Mouse (Mus musculus) adrenal gland (tissue): ENCODE measurements at regions not wholly inside any gene's neighbourhood (a gene's known extent, or its start where the extent isn't known, plus 50 kb on each side); places are given as distances from the start of the nearest gene placed in this dataset.

Experiments used
- intact Hi-C: fragments of 180-260 bp; cut with DNase I; formaldehyde crosslinking; loops from one replicate; pipeline ENCODE4 v1.15.1; 2025

GRCm38 (mm10) chr5:64494429-64494828 lies 308.8 kb upstream of the Klf3 start:
- intact Hi-C loops: no loop called here

GRCm38 (mm10) chr5:64496853-64497252 lies 306.3 kb upstream of the Klf3 start:
- intact Hi-C loops: no loop called here

DNA sequence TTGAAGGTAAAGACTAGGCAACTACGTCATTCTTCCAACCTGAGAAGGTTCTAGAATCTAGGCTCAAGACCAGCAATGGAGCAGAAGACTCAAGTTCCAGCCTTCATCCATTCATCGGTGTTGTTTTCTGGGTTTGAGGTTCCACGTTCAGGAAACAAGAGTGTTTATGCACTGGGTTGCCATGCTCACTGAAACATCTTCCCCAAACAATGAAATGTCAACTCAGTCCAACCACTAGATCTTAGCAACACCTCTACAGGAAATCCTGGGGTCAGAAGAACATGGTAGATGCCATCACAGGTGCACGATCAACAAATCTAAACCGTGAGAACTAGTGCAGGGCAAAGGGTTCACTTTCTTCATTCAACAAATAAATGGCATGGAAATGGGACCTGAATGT lies 304.8 kb upstream of the Klf3 start:
- intact Hi-C loops: no loop called here

GRCm38 (mm10) chr5:64499131-64499530 lies 304.1 kb upstream of the Klf3 start:
- intact Hi-C loops: no loop called here

DNA sequence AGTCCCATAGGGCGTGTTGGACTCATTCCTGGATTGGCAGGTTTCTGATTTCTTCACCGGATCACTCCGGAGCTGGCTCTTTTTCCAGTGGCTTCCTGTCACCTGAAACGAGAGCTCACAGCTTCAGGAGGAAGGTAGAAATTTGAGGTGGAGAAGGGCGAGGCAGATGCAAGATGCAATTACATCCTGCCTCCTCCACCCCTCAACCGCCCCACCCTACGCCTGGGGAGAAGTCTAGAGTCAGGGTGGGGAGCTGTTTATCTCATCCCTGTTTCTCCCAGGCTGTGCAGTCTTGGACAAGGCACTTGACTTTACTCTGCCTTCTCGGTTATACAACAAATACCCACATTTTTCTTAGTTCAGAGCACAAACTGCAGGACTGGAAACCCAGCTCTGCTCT lies 302.8 kb upstream of the Klf3 start:
- intact Hi-C loops: loop anchor here (5.0 to 10.0 kb wide), 2 partner anchors 108 to 216 kb away; no protein-coding TSS in a partner anchor

GRCm38 (mm10) chr5:64500866-64501265 lies 302.3 kb upstream of the Klf3 start:
- intact Hi-C loops: loop anchor here (5.0 to 10.0 kb wide), 2 partner anchors 109 to 216 kb away; no protein-coding TSS in a partner anchor

DNA sequence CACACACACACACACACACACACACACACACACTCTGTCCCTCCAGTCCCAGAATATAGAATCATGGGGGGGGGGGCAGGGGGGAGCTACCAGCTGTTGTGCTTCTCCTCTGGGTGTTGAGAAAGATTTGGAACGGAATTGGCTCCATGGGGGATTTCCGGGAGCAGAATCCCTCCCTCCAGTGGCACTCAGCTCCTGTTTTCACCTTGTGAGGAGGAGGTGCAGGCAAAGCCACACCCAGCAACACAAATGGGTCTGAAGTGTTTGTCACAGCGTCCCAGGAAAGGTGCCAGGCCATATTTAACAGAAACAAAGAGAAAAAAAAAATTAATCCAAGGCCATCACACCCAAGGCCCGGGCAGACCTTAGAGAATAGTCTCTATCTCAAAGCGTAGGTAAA lies 301.4 kb upstream of the Klf3 start:
- intact Hi-C loops: loop anchor here (5.0 to 10.0 kb wide), 2 partner anchors 109 to 217 kb away; no protein-coding TSS in a partner anchor

DNA sequence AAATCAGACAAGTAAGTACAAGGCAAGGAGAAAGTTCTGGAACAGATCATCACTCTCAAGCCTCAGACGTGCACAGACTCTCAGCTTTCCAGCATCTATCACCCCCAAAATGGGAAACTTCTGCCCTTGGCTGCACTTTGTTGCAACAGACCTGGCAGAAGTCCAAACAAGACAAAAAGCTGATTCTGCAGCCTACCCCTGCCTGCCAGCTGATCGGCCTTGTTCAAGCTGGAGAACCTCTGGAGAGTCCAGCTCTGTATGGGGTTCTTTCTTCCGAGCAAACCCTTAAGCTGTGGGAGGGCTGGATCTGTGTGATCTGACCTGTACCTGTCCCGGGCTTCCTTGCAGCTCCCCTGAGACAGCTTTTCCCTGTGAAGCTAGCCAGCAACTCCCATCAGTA lies 299.7 kb upstream of the Klf3 start:
- intact Hi-C loops: loop anchor here (5.0 to 10.0 kb wide), 2 partner anchors 111 to 219 kb away; no protein-coding TSS in a partner anchor

- intact Hi-C loops: loop anchor here (5.0 to 10.0 kb wide), 2 partner anchors 112 to 220 kb away; no protein-coding TSS in a partner anchor
These were observed 298.7 kb upstream of the Klf3 start for GRCm38 (mm10) chr5:64504507-64504906.

DNA sequence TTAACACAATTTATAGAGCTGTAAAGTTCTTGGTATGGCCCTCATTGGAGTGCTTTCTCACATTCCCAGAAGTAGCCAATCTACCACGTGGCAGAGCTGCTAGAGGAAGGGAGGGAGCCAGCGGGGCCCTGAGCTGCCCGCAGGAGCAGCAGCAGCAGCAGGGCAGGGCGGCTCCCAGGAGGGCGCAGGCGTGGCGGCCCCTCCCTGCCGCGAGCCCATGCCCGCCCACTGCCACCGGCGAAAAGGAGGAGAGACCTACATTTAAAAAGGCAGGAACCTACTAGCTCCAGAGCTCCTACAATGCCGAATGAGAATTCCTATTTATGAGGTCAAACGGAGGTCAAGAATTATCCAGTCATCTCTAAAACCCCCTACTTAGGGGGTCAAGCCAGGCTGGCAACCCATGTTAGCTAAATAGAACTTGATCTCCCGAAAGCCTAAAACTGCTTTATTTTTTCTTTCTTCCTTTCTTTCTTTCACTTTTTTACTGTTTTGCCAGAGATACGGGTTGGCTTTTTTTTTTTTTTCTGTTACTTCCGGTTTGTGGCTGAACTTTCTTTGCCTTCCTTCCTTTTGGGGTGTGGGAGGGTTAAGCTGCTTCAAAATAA lies 297.9 kb upstream of the Klf3 start:
- intact Hi-C loops: loop anchor here (5.0 to 10.0 kb wide), 2 partner anchors 221 to 357 kb away; no protein-coding TSS in a partner anchor

- intact Hi-C loops: loop anchor here (2.0 to 10.0 kb wide), 3 partner anchors 221 to 356 kb away; no protein-coding TSS in a partner anchor
These were observed 297.2 kb upstream of the Klf3 start for GRCm38 (mm10) chr5:64505835-64506600.

- intact Hi-C loops: loop anchor here (5.0 to 10.0 kb wide), 2 partner anchors 224 to 354 kb away; no protein-coding TSS in a partner anchor
These were observed 294.6 kb upstream of the Klf3 start for GRCm38 (mm10) chr5:64508565-64508964.

- intact Hi-C loops: no loop called here
These were observed 289.8 kb upstream of the Klf3 start for GRCm38 (mm10) chr5:64513155-64513945.

DNA sequence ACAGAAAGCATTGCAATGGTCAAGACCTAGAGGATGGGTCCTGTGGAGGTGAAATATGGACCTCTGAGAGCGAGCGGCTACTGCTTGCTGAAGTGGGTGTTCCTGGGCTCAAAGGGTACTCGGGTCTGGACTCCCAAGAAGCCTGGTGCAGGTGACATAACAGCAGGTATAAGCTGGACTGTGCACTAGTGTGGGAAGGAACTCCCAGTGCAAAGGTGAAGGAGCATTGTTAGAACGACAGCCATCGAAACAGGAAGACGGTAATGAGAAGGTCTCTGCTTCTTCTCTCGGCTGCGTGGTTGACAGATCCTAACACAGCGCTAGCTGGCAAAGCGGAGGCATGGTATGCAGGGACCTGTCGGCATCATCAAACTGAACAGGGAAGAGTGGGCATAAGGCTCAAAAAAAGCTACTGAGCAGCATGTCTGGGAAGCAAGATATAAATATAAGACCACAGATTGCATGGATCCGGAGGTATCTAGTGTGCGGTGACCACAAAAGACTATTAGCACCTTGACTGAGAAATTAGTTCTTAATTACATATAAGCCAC lies 287.0 kb upstream of the Klf3 start:
- intact Hi-C loops: no loop called here

DNA sequence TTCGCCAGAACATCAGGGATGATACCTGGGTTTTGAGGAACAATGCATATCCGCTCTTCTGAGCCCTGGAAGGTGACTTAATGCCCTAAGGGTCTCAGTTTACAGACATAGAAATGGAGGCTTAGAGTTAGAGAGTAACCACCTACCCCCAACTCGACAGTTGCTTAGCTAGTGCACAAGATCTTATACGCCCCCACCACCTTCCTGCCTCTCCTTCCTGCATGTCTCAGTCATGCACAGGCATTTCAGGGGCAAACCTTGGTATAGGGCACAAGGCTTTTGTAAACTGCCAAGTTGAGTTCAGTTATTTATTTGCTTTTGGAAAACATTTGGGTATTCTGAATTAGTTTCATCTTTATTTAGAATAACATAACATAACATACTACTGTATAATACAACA lies 285.9 kb upstream of the Klf3 start:
- intact Hi-C loops: no loop called here

- intact Hi-C loops: no loop called here
These were observed 285.4 kb upstream of the Klf3 start for GRCm38 (mm10) chr5:64517835-64518234.

- intact Hi-C loops: no loop called here
These were observed 284.2 kb upstream of the Klf3 start for GRCm38 (mm10) chr5:64519036-64519435.

DNA sequence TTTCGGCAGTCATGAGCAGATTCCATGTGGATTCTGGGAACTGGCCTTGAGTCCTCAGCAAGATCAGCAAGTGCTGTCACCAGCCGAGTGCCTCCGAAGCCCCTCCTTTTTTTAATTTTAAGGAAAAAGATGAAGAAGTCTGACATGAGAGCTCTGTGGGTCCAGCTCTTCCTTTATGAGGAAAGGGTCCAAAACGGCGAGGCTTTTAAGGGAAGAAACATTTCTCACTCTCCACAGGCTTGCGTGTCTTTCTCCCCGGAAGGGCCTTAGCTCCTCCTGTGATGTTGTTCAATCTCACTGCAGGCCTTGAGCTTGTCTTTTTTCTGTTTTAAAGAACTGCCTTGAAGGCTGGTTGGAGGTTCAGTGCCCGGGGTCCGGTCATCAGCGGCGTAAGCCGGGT lies 283.5 kb upstream of the Klf3 start:
- intact Hi-C loops: no loop called here

DNA sequence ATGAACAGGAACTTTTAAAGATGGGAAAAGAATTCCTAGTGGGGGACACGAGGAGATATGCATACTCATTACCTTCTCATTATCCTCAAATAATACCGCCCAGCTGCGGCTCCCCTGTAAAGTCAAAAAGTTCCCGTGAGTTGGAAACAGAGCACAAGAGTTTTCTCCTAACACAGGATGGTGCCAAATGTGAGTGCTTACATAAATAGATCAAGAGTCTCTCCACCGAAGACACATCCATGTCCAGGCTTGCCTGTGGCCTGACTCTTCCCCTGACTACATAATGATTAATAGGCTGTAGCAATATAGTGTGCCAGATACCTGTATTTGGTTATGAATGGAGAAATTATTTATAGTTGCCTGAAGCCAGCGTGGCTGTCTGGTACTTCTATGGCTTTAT lies 281.8 kb upstream of the Klf3 start:
- intact Hi-C loops: no loop called here

DNA sequence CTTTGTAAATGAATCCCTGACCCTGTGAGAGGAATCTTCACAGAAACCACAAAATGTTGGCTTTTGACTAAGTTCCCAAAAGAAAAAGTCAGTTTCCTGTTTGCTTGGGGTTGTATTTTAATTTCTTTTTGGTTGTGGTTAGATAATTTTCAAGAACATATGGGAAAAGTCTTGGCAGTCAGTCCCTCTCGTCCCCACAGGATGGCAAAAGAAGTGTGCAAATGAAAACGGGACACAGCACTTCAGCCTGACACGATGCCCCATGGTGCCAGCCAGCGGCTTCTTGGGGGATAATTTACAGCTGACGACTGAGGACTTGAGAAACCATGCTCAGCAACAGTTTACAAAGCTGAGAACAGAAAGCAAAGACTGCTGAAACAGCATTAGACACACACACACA lies 281.2 kb upstream of the Klf3 start:
- intact Hi-C loops: no loop called here

- intact Hi-C loops: no loop called here
These were observed 276.7 kb upstream of the Klf3 start for GRCm38 (mm10) chr5:64526521-64526920.
